Comparison of ENCODE assay signal across 8 mouse cellular contexts in the genomic region with DNA sequence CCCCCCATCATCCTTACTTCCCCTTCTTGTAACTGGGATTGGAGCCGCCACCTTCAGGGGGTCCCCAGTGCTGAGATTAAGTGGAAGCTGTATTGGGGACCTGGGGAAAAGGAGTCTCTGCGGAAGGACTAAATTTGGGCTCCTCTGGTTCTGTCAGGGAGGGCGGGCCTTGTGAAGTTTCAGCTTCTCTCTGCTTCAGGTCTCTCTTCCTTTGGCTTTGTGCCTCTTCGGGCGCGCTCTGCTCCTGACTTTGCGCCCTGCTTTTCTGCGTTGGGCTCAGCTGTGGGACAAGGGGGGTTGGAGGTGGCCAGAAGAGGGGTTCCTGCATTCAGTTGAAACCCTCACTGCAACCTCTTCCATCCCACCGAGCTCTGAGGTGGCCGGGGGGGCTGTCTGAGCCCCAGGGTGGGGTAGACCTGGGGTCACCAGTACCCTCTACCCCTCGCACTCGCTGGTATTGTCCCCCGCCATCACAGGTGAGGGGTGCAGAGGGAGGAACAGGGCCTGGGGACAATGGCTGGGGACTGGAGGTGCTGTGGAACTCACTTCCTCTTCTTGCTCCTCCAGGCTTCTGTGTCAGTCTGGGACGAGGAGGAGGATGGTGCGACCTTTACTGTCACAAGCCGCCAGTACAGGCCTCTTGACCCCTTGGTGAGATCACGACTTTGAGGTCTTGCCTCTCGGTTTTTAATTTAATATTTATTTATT. TPM values are rescaled to one million over a fixed set of nuclear protein-coding genes. Genes with fewer than 3 reads are reported as not detected.
A peak's percentile ranks its signal among the peaks of the same experiment; 100 is the strongest.
DNase-seq lines count a peak whose midpoint lies in the region; ATAC-seq and TF ChIP-seq lines count a peak whose summit lies in the region.

No protein-coding gene starts in this region.

- no peaks in the 10 kb centered on the region for H3K9me3 ChIP-seq in heart, embryonic 12.5 days (replicated peaks)
- H3K9me3 ChIP-seq in E14TG2a.4 (ENCODE audit: low read length) = no peaks in the 10 kb centered on the region
- H3K9me3 ChIP-seq in forebrain, embryonic 16.5 days (ENCODE audit: control insufficient read depth, low read length) = no peaks in the 10 kb centered on the region
- H3K9me3 ChIP-seq in liver, embryonic 14.5 days (ENCODE audit: control insufficient read depth, low read length) = no peaks in the 10 kb centered on the region

- TF ChIP-seq CTCF in E14TG2a.4 (conservative IDR thresholded peaks at IDR 0.05; ENCODE audit: low read length) = no peak
- TF ChIP-seq CTCF in liver, embryonic 14.5 days (IDR thresholded peaks at IDR 0.05; ENCODE audit: low read depth) = no peak

- 34% methylated on average over 18 of the region's 18 CpGs for WGBS in heart, embryonic 12.5 days
- 34% methylated on average over 17 of the region's 18 CpGs for WGBS in forebrain, embryonic 16.5 days
- WGBS in liver, embryonic 14.5 days (ENCODE audit: insufficient replicate concordance) = 46% methylated on average over 18 of the region's 18 CpGs

- H3K36me3 ChIP-seq in heart, embryonic 12.5 days = peaks cover 54% of the 10 kb centered on the region
- peaks cover 68% of the 10 kb centered on the region for H3K36me3 ChIP-seq in E14TG2a.4 (ENCODE audit: insufficient read depth, low read length)
- H3K36me3 ChIP-seq in forebrain, embryonic 16.5 days (ENCODE audit: control insufficient read depth, insufficient read depth) = 0 out of 2 replicates have a peak, but pooled peaks cover 8% of the 10 kb centered on the region
- H3K36me3 ChIP-seq in liver, embryonic 14.5 days (replicated peaks; ENCODE audit: control insufficient read depth, insufficient read depth, low read depth) = peaks cover 2% of the 10 kb centered on the region; the same call in 1 of the 2 replicates

- no peak for DNase-seq in heart, postnatal 10 days
- no peak for DNase-seq in liver, embryonic 14.5 days (ENCODE audit: low read depth in 3 of 3, low spot score in 3 of 3)
- no peak for DNase-seq in embryo, embryonic 9.5 days (ENCODE audit: extremely low spot score)
- DNase-seq in layer of hippocampus, adult 18-20 months (ENCODE audit: low spot score in 2 of 2) = no peak
- DNase-seq in left cerebral cortex, postnatal 4 days = no peak

- H3K27me3 ChIP-seq in heart, embryonic 12.5 days (replicated peaks) = no peaks in the 10 kb centered on the region
- H3K27me3 ChIP-seq in E14TG2a.4 (ENCODE audit: insufficient read depth, low read length) = no peaks in the 10 kb centered on the region
- H3K27me3 ChIP-seq in forebrain, embryonic 16.5 days (replicated peaks; ENCODE audit: control insufficient read depth, insufficient read depth, low read length) = no peaks in the 10 kb centered on the region
- no peaks in the 10 kb centered on the region for H3K27me3 ChIP-seq in liver, embryonic 14.5 days (ENCODE audit: control insufficient read depth, insufficient read depth, low read length)

- no peak overlapping the region for H3K27ac ChIP-seq in heart, embryonic 12.5 days (ENCODE audit: poor library complexity, severe bottlenecking)
- no peak overlapping the region for H3K27ac ChIP-seq in forebrain, embryonic 16.5 days (ENCODE audit: low read length)
- no peak overlapping the region; the same call in 1 of the 2 replicates for H3K27ac ChIP-seq in liver, embryonic 14.5 days

- intact Hi-C loops in heart, postnatal 10 days (cut with DNase I) = no loop called here
- intact Hi-C loops in left cerebral cortex, postnatal 4 days (cut with DNase I) = no loop called here

- peak overlapping the region; percentile 77 for H3K4me3 ChIP-seq in heart, embryonic 12.5 days
- peak overlapping the region; percentile 97 for H3K4me3 ChIP-seq in E14TG2a.4 (replicated peaks; ENCODE audit: low read length)
- H3K4me3 ChIP-seq in forebrain, embryonic 16.5 days (replicated peaks; ENCODE audit: low read length) = peak overlapping the region; percentile 76
- peak overlapping the region; percentile 74 to 88; a peak in 3 of 4 replicates for H3K4me3 ChIP-seq in liver, embryonic 14.5 days (ENCODE audit: insufficient read depth in 1 of 2, low read depth in 2 of 2, low read length in 2 of 2)

- no peak for TF ChIP-seq EP300 in liver, embryonic 14.5 days (IDR thresholded peaks at IDR 0.05; ENCODE audit: low read depth)

- ATAC-seq in heart, embryonic 12.5 days (ENCODE audit: insufficient number of reproducible peaks, low FRiP score) = no peak
- no peak for ATAC-seq in forebrain, embryonic 16.5 days
- ATAC-seq in liver, embryonic 14.5 days (ENCODE audit: insufficient read depth) = no peak

- H3K4me1 ChIP-seq in heart, embryonic 12.5 days (replicated peaks) = peaks cover 21% of the 10 kb centered on the region
- H3K4me1 ChIP-seq in E14TG2a.4 (replicated peaks; ENCODE audit: low read depth, low read length) = peaks cover 71% of the 10 kb centered on the region
- peaks cover 18% of the 10 kb centered on the region for H3K4me1 ChIP-seq in forebrain, embryonic 16.5 days (replicated peaks; ENCODE audit: control insufficient read depth, insufficient read depth, low read length)
- H3K4me1 ChIP-seq in liver, embryonic 14.5 days (replicated peaks; ENCODE audit: control insufficient read depth in 2 of 2, insufficient read depth in 2 of 2, low read length in 1 of 2) = peaks cover 2 to 4% of the 10 kb centered on the region in 2 experiments; a peak in 2 of 4 replicates

- peak overlapping the region; percentile 95 for H3K4me2 ChIP-seq in heart, embryonic 12.5 days
- H3K4me2 ChIP-seq in forebrain, embryonic 16.5 days (ENCODE audit: low read length) = peak overlapping the region; percentile 98
- H3K4me2 ChIP-seq in liver, embryonic 14.5 days (ENCODE audit: low read depth) = peak overlapping the region; percentile 100

- H3K9ac ChIP-seq in heart, embryonic 12.5 days = peak overlapping the region; percentile 95
- H3K9ac ChIP-seq in forebrain, embryonic 16.5 days (replicated peaks; ENCODE audit: low read depth, low read length) = peak overlapping the region; percentile 84; the same call in 1 of the 2 replicates
- no peak overlapping the region; the same call in none of the 2 replicates for H3K9ac ChIP-seq in liver, embryonic 14.5 days (replicated peaks)

RNA-seq across cellular contexts. Expression of gene Rgl2, which starts 2.0 kb away (rescaled TPM):
- polyA plus RNA-seq in heart, embryonic 12.5 days (2016; fragmentation: Nextera tagmentation; extraction: Ambion mirVana) = 46.3 and 48.4 TPM in 2 replicates
- total RNA-seq in heart, postnatal 10 days (2021) = 10 to 100 TPM; 54.8 to 57.9 TPM
- 40.8 and 52.3 TPM in 2 replicates for polyA plus RNA-seq in forebrain, embryonic 16.5 days (2015; fragmentation: Nextera tagmentation; extraction: Ambion mirVana)
- 17.0 and 19.6 TPM in 2 replicates for polyA plus RNA-seq in liver, embryonic 14.5 days (2012; rRNA removed)
- polyA plus RNA-seq in liver, embryonic 14.5 days (2014; fragmentation: Nextera tagmentation; extraction: Ambion mirVana) = 4.9 and 5.9 TPM in 2 replicates
- total RNA-seq in layer of hippocampus, adult 18-20 months (2021) = 10 to 100 TPM; 61.9 to 63.0 TPM
- 10 to 100 TPM; 74.1 to 75.5 TPM for total RNA-seq in left cerebral cortex, postnatal 4 days (2021)

RNA-seq across cellular contexts. Expression of gene Pfdn6, which starts 8.8 kb away (rescaled TPM):
- polyA plus RNA-seq in heart, embryonic 12.5 days (2016; fragmentation: Nextera tagmentation; extraction: Ambion mirVana) = 127 and 129 TPM in 2 replicates
- 10 to 100 TPM; 70.8 to 78.9 TPM for total RNA-seq in heart, postnatal 10 days (2021)
- 182 and 196 TPM in 2 replicates for polyA plus RNA-seq in forebrain, embryonic 16.5 days (2015; fragmentation: Nextera tagmentation; extraction: Ambion mirVana)
- 36.8 and 62.4 TPM in 2 replicates for polyA plus RNA-seq in liver, embryonic 14.5 days (2012; rRNA removed)
- 103 TPM in 2 replicates for polyA plus RNA-seq in liver, embryonic 14.5 days (2014; fragmentation: Nextera tagmentation; extraction: Ambion mirVana)
- total RNA-seq in layer of hippocampus, adult 18-20 months (2021) = 10 to 100 TPM; 94.9 to 95.8 TPM
- 10 to 100 TPM; 90.5 to 96.1 TPM for total RNA-seq in left cerebral cortex, postnatal 4 days (2021)

RNA-seq across cellular contexts. Expression of gene Wdr46, which starts 9.1 kb away (rescaled TPM):
- 25.3 and 26.5 TPM in 2 replicates for polyA plus RNA-seq in heart, embryonic 12.5 days (2016; fragmentation: Nextera tagmentation; extraction: Ambion mirVana)
- total RNA-seq in heart, postnatal 10 days (2021) = 10 to 100 TPM; 12.4 to 12.6 TPM
- 26.1 and 29.4 TPM in 2 replicates for polyA plus RNA-seq in forebrain, embryonic 16.5 days (2015; fragmentation: Nextera tagmentation; extraction: Ambion mirVana)
- 17.3 and 18.9 TPM in 2 replicates for polyA plus RNA-seq in liver, embryonic 14.5 days (2012; rRNA removed)
- polyA plus RNA-seq in liver, embryonic 14.5 days (2014; fragmentation: Nextera tagmentation; extraction: Ambion mirVana) = 8.0 and 11.6 TPM in 2 replicates
- 10 to 100 TPM; 13.2 to 15.5 TPM for total RNA-seq in layer of hippocampus, adult 18-20 months (2021)
- total RNA-seq in left cerebral cortex, postnatal 4 days (2021) = 10 to 100 TPM; 30.1 to 36.6 TPM

RNA-seq across cellular contexts. Expression of gene Zbtb22, which starts 15.6 kb away (rescaled TPM):
- polyA plus RNA-seq in heart, embryonic 12.5 days (2016; fragmentation: Nextera tagmentation; extraction: Ambion mirVana) = 17.0 and 17.7 TPM in 2 replicates
- total RNA-seq in heart, postnatal 10 days (2021) = 10 to 100 TPM; 29.4 to 33.0 TPM
- polyA plus RNA-seq in forebrain, embryonic 16.5 days (2015; fragmentation: Nextera tagmentation; extraction: Ambion mirVana) = 17.1 and 17.2 TPM in 2 replicates
- 10.6 and 12.1 TPM in 2 replicates for polyA plus RNA-seq in liver, embryonic 14.5 days (2012; rRNA removed)
- 4.7 and 4.8 TPM in 2 replicates for polyA plus RNA-seq in liver, embryonic 14.5 days (2014; fragmentation: Nextera tagmentation; extraction: Ambion mirVana)
- total RNA-seq in layer of hippocampus, adult 18-20 months (2021) = 10 to 100 TPM; 34.3 to 34.4 TPM
- 10 to 100 TPM; 33.2 to 36.8 TPM for total RNA-seq in left cerebral cortex, postnatal 4 days (2021)

RNA-seq across cellular contexts. Expression of gene Tapbp, which starts 15.6 kb away (rescaled TPM):
- polyA plus RNA-seq in heart, embryonic 12.5 days (2016; fragmentation: Nextera tagmentation; extraction: Ambion mirVana) = 29.4 and 32.5 TPM in 2 replicates
- total RNA-seq in heart, postnatal 10 days (2021) = 10 to 100 TPM; 85.4 to 98.6 TPM
- 13.7 and 15.4 TPM in 2 replicates for polyA plus RNA-seq in forebrain, embryonic 16.5 days (2015; fragmentation: Nextera tagmentation; extraction: Ambion mirVana)
- 10.4 and 10.6 TPM in 2 replicates for polyA plus RNA-seq in liver, embryonic 14.5 days (2012; rRNA removed)
- polyA plus RNA-seq in liver, embryonic 14.5 days (2014; fragmentation: Nextera tagmentation; extraction: Ambion mirVana) = 24.0 and 28.7 TPM in 2 replicates
- 10 to 100 TPM; 38.3 to 38.5 TPM for total RNA-seq in layer of hippocampus, adult 18-20 months (2021)
- total RNA-seq in left cerebral cortex, postnatal 4 days (2021) = 10 to 100 TPM; 45.5 to 56.6 TPM
